Mouse (Mus musculus) limb, embryonic 12.5 days (tissue): Measurements from ENCODE around the gene Dennd6b. TPM values are rescaled to one million over a fixed set of nuclear protein-coding genes. Genes with fewer than 3 reads are reported as not detected.

Experiments used
- ATAC-seq: fragments of 200-750 bp; cut with Nextera tagmentation; 2 replicates; pipeline ENCODE4 v1.8.0; 2017; ENCODE audit warnings: low read depth, moderate TSS enrichment; ENCODE audit not compliant: insufficient number of reproducible peaks, insufficient read depth, low FRiP score, low TSS enrichment
- H3K27ac ChIP-seq: fragments of 300-500 bp; sonication (generic); 2 replicates; pipeline ENCODE4 v1.5.1; 2016; ENCODE audit warnings: mild to moderate bottlenecking, moderate library complexity
- H3K27me3 ChIP-seq: fragments of 300-500 bp; sonication (generic); 2 replicates; pipeline ENCODE4 v1.6.1; 2016; ENCODE audit warnings: mild to moderate bottlenecking, moderate library complexity
- H3K36me3 ChIP-seq: fragments of 300-500 bp; sonication (generic); 2 replicates; pipeline ENCODE4 v1.6.1; 2016; ENCODE audit warnings: mild to moderate bottlenecking, moderate library complexity
- H3K4me1 ChIP-seq: fragments of 300-500 bp; sonication (generic); replicated peaks from 2 replicates; pipeline ENCODE4 v1.6.1; 2016
- H3K4me2 ChIP-seq: fragments of 300-500 bp; sonication (generic); 2 replicates; pipeline ENCODE4 v1.6.1; 2016; ENCODE audit warnings: mild to moderate bottlenecking, moderate library complexity
- H3K4me3 ChIP-seq: fragments of 300-500 bp; sonication (generic); replicated peaks from 2 replicates; pipeline ENCODE4 v1.5.1; 2016; ENCODE audit warnings: mild to moderate bottlenecking
- H3K9ac ChIP-seq: fragments of 300-500 bp; sonication (generic); replicated peaks from 2 replicates; pipeline ENCODE4 v1.6.1; 2016; ENCODE audit warnings: mild to moderate bottlenecking, moderate library complexity
- H3K9me3 ChIP-seq: fragments of 300-500 bp; sonication (generic); 2 replicates; pipeline ENCODE4 v1.6.1; 2016; ENCODE audit warnings: mild to moderate bottlenecking, moderate library complexity
- WGBS: fragments of 180-500 bp; shearing (Covaris S2); methylation state at CpG from one replicate; pipeline ENCODE4 v1.1.7; 2016; 5-methylcytosine and 5-hydroxymethylcytosine counted together
- polyA plus RNA-seq: library from polyadenylated mRNA; unstranded; fragments of >200 nt; fragmentation: Nextera tagmentation; extraction: Ambion mirVana; gene quantifications from 2 replicates; pipeline ENCODE4 v1.2.1, GENCODE M21; 2016

Gene Dennd6b
- polyA plus RNA-seq, 1 experiment from 2014 or later: 30.1 TPM

- Histone ChIP-seq H3K27me3 (no peaks in the 10 kb centered on the region), H3K36me3 (peaks cover 10% of the 10 kb centered on the region), H3K9me3 (no peaks in the 10 kb centered on the region), H3K4me2 (peak overlapping the region; percentile 100), H3K9ac (peak overlapping the region; percentile 74; the same call in 1 of the 2 replicates), H3K4me3 (peak overlapping the region; percentile 59), H3K27ac (no peak overlapping the region), H3K4me1 (peaks cover 98% of the 10 kb centered on the region)
- peak; percentile 39 for ATAC-seq
- WGBS: under 1% methylated on average over 15 of the region's 15 CpGs
These were observed 22.4 kb downstream of the Dennd6b start for GRCm38 (mm10) chr15:89173906-89174214.

GRCm38 (mm10) chr15:89173024-89173905 is 23.0 kb downstream of the Dennd6b start:
- Histone ChIP-seq H3K27ac (peak overlapping the region; percentile 73; the same call in 1 of the 2 replicates), H3K9ac (peak overlapping the region; percentile 74), H3K4me3 (peak overlapping the region; percentile 59), H3K36me3 (peaks cover 16% of the 10 kb centered on the region), H3K9me3 (no peaks in the 10 kb centered on the region), H3K4me1 (peaks cover 94% of the 10 kb centered on the region), H3K27me3 (no peaks in the 10 kb centered on the region), H3K4me2 (peak overlapping the region; percentile 100)
- WGBS: under 1% methylated on average over 64 of the region's 65 CpGs
- peak; percentile 8; the same call in 1 of the 2 replicates for ATAC-seq

- H3K27me3 ChIP-seq: no peaks in the 10 kb centered on the region
- no peaks in the 10 kb centered on the region for H3K9me3 ChIP-seq
- H3K4me2 ChIP-seq: peak overlapping the region; percentile 100
- peaks cover 24% of the 10 kb centered on the region for H3K36me3 ChIP-seq
- peak overlapping the region; percentile 59 for H3K4me3 ChIP-seq
- 47% methylated on average over 17 of the region's 17 CpGs for WGBS
- peaks cover 86% of the 10 kb centered on the region for H3K4me1 ChIP-seq
- no peak for ATAC-seq
- H3K9ac ChIP-seq: peak overlapping the region; percentile 74
- peak overlapping the region; percentile 73; the same call in 1 of the 2 replicates for H3K27ac ChIP-seq
These were observed 23.9 kb downstream of the Dennd6b start for GRCm38 (mm10) chr15:89172276-89172935.

- ATAC-seq: no peak
- peaks cover 32% of the 10 kb centered on the region for H3K36me3 ChIP-seq
- no peaks in the 10 kb centered on the region for H3K27me3 ChIP-seq
- H3K4me3 ChIP-seq: no peak overlapping the region
- peaks cover 78% of the 10 kb centered on the region for H3K4me1 ChIP-seq
- H3K9ac ChIP-seq: no peak overlapping the region
- no peak overlapping the region for H3K4me2 ChIP-seq
- H3K27ac ChIP-seq: no peak overlapping the region
- no peaks in the 10 kb centered on the region for H3K9me3 ChIP-seq
- 94% methylated on average over 5 of the region's 5 CpGs for WGBS
These were observed 24.7 kb downstream of the Dennd6b start for GRCm38 (mm10) chr15:89171526-89172051.

- 0 out of 2 replicates have a peak overlapping the region, but pooled peaks have one; percentile 12 for H3K9ac ChIP-seq
- WGBS: 55% methylated on average over 3 of the region's 3 CpGs
- no peak for ATAC-seq
- H3K4me1 ChIP-seq: peaks cover 64% of the 10 kb centered on the region
- H3K9me3 ChIP-seq: no peaks in the 10 kb centered on the region
- H3K4me3 ChIP-seq: no peak overlapping the region
- peak overlapping the region; percentile 38; the same call in 1 of the 2 replicates for H3K4me2 ChIP-seq
- no peaks in the 10 kb centered on the region for H3K27me3 ChIP-seq
- H3K36me3 ChIP-seq: peaks cover 47% of the 10 kb centered on the region
- H3K27ac ChIP-seq: peak overlapping the region; percentile 77
These were observed 26.2 kb downstream of the Dennd6b start for GRCm38 (mm10) chr15:89170102-89170501.

GRCm38 (mm10) chr15:89169431-89169830 is 26.9 kb downstream of the Dennd6b start:
- Histone ChIP-seq H3K9me3 (no peaks in the 10 kb centered on the region), H3K4me3 (peak overlapping the region; percentile 6; the same call in 1 of the 2 replicates), H3K4me1 (peaks cover 57% of the 10 kb centered on the region), H3K27ac (peak overlapping the region; percentile 77), H3K27me3 (no peaks in the 10 kb centered on the region), H3K4me2 (peak overlapping the region; percentile 38), H3K36me3 (peaks cover 54% of the 10 kb centered on the region), H3K9ac (no peak overlapping the region)
- ATAC-seq: peak; percentile 69
- WGBS: 7% methylated on average over 10 of the region's 10 CpGs

- peak overlapping the region; percentile 77 for H3K27ac ChIP-seq
- H3K4me3 ChIP-seq: peak overlapping the region; percentile 6; the same call in 1 of the 2 replicates
- no peaks in the 10 kb centered on the region for H3K27me3 ChIP-seq
- H3K4me1 ChIP-seq: peaks cover 52% of the 10 kb centered on the region
- peaks cover 59% of the 10 kb centered on the region for H3K36me3 ChIP-seq
- H3K4me2 ChIP-seq: peak overlapping the region; percentile 38
- no peak for ATAC-seq
- no peaks in the 10 kb centered on the region for H3K9me3 ChIP-seq
- WGBS: 57% methylated on average over 10 of the region's 10 CpGs
- no peak overlapping the region for H3K9ac ChIP-seq
These were observed 27.4 kb downstream of the Dennd6b start for GRCm38 (mm10) chr15:89168922-89169321.

GRCm38 (mm10) chr15:89165478-89165877 is 30.8 kb downstream of the Dennd6b start:
- 90% methylated on average over 12 of the region's 12 CpGs for WGBS
- no peak for ATAC-seq
- H3K27ac ChIP-seq: no peak overlapping the region

GRCm38 (mm10) chr15:89161397-89161796 is 34.9 kb downstream of the Dennd6b start:
- Histone ChIP-seq H3K4me1 (no peaks in the 10 kb centered on the region), H3K36me3 (peaks cover 100% of the 10 kb centered on the region), H3K4me2 (no peak overlapping the region), H3K9ac (no peak overlapping the region), H3K9me3 (no peaks in the 10 kb centered on the region), H3K27ac (no peak overlapping the region), H3K4me3 (no peak overlapping the region), H3K27me3 (no peaks in the 10 kb centered on the region)
- 85% methylated on average over 9 of the region's 9 CpGs for WGBS
- ATAC-seq: no peak

More at GRCm38 (mm10) chr15:89165478-89165877, 30.8 kb downstream of the Dennd6b start:
- peaks cover 18% of the 10 kb centered on the region for H3K4me1 ChIP-seq
- no peaks in the 10 kb centered on the region for H3K9me3 ChIP-seq
- no peak overlapping the region for H3K4me2 ChIP-seq
- H3K4me3 ChIP-seq: no peak overlapping the region
- peaks cover 93% of the 10 kb centered on the region for H3K36me3 ChIP-seq
- H3K27me3 ChIP-seq: no peaks in the 10 kb centered on the region
- no peak overlapping the region for H3K9ac ChIP-seq

- H3K36me3 ChIP-seq: peaks cover 100% of the 10 kb centered on the region
- H3K4me3 ChIP-seq: no peak overlapping the region
- WGBS: 95% methylated on average over 16 of the region's 16 CpGs
These were observed 37.8 kb downstream of the Dennd6b start for GRCm38 (mm10) chr15:89158516-89158915.

GRCm38 (mm10) chr15:89157954-89158353 is 38.3 kb downstream of the Dennd6b start:
- Histone ChIP-seq H3K36me3 (peaks cover 96% of the 10 kb centered on the region), H3K4me3 (no peak overlapping the region), H3K4me2 (no peak overlapping the region), H3K27me3 (no peaks in the 10 kb centered on the region), H3K27ac (no peak overlapping the region), H3K9ac (no peak overlapping the region), H3K4me1 (no peaks in the 10 kb centered on the region), H3K9me3 (no peaks in the 10 kb centered on the region)
- WGBS: 67% methylated on average over 7 of the region's 7 CpGs
- ATAC-seq: no peak

More at GRCm38 (mm10) chr15:89158516-89158915, 37.8 kb downstream of the Dennd6b start:
- Histone ChIP-seq H3K9ac (no peak overlapping the region), H3K4me1 (no peaks in the 10 kb centered on the region), H3K9me3 (no peaks in the 10 kb centered on the region), H3K27me3 (no peaks in the 10 kb centered on the region), H3K27ac (no peak overlapping the region), H3K4me2 (no peak overlapping the region)
- no peak for ATAC-seq
